Mouse (Mus musculus): Measurements from ENCODE around the gene Zfp629. TPM values are rescaled to one million over a fixed set of nuclear protein-coding genes. Genes with fewer than 3 reads are reported as not detected.

The Zfp629 gene
- polyA plus RNA-seq, 1 experiment, result 4.9 TPM

DNA sequence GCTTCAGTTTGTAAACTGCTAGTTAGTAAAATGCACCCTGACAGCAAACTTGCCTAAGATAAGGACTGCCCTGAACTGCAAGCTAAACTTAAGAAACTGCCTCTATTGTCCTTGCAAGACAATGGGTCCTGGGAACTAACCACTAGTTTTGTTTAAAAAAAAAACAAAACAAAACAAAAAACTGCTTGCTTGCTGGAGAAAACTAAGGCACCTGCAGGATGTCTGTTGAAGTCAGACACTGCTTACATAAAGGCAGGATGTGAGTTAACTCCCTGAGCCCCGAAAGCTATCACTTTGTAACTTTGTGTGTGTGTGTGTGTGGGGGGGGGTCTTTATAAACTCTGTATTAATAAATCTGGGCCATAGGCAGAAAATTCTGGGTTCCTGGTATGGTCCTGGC lies 1.3 kb upstream of the Zfp629 start:
- Histone ChIP-seq H3K4me3 (ENCODE audit: extremely low read depth, insufficient read depth, insufficient read length) (no peak overlapping the region), H3K27ac (ENCODE audit: insufficient read depth, low read length) (no peak overlapping the region), H3K36me3 (ENCODE audit: control insufficient read depth, insufficient read depth, low read length) (peaks cover 2% of the 10 kb centered on the region), H3K4me1 (ENCODE audit: control insufficient read depth, insufficient read depth, insufficient read length) (peaks cover 7% of the 10 kb centered on the region), H3K27me3 (ENCODE audit: control insufficient read depth, insufficient read depth, low read length) (0 out of 2 replicates have a peak, but pooled peaks cover 3% of the 10 kb centered on the region)
- DNase-seq (ENCODE audit: low read depth in 1 of 2, low spot score in 2 of 2), result no peak
- 37% methylated on average over 1 of the region's 1 CpGs for WGBS
- no peak for TF ChIP-seq CTCF (IDR thresholded peaks at IDR 0.05; ENCODE audit: extremely low read depth, insufficient read depth, insufficient read length, insufficient replicate concordance)
- no peak for TF ChIP-seq POLR2A (IDR thresholded peaks at IDR 0.05; ENCODE audit: low read depth, low read length)

- H3K4me3 ChIP-seq (ENCODE audit: extremely low read depth, insufficient read depth, insufficient read length), result no peak overlapping the region
- peaks cover 7% of the 10 kb centered on the region for H3K36me3 ChIP-seq (ENCODE audit: control insufficient read depth, insufficient read depth, low read length)
- no peak overlapping the region for H3K27ac ChIP-seq (ENCODE audit: insufficient read depth, low read length)
- no peak for TF ChIP-seq POLR2A (IDR thresholded peaks at IDR 0.05; ENCODE audit: low read depth, low read length)
- no peak for TF ChIP-seq CTCF (IDR thresholded peaks at IDR 0.05; ENCODE audit: extremely low read depth, insufficient read depth, insufficient read length, insufficient replicate concordance)
- DNase-seq (ENCODE audit: low read depth in 1 of 2, low spot score in 2 of 2), result no peak
- 0 out of 2 replicates have a peak, but pooled peaks cover 3% of the 10 kb centered on the region for H3K27me3 ChIP-seq (ENCODE audit: control insufficient read depth, insufficient read depth, low read length)
- peaks cover 7% of the 10 kb centered on the region for H3K4me1 ChIP-seq (ENCODE audit: control insufficient read depth, insufficient read depth, insufficient read length)
- 61% methylated on average over 1 of the region's 1 CpGs for WGBS
Measured at GRCm38 (mm10) chr7:127616336-127616735, 739 bp upstream of the Zfp629 start.

GRCm38 (mm10) chr7:127614511-127614890 lies 1.1 kb downstream of the Zfp629 start:
- peak in 1 of 2 experiments; percentile 31 for DNase-seq (ENCODE audit: low read depth in 1 of 2, low spot score in 2 of 2)
- no peak for TF ChIP-seq CTCF (IDR thresholded peaks at IDR 0.05; ENCODE audit: extremely low read depth, insufficient read depth, insufficient read length, insufficient replicate concordance)
- TF ChIP-seq POLR2A (IDR thresholded peaks at IDR 0.05; ENCODE audit: low read depth, low read length), result no peak
- 2% methylated on average over 43 of the region's 44 CpGs for WGBS
- Histone ChIP-seq H3K4me3 (ENCODE audit: extremely low read depth, insufficient read depth, insufficient read length) (peak overlapping the region; percentile 85), H3K27ac (ENCODE audit: insufficient read depth, low read length) (no peak overlapping the region), H3K4me1 (ENCODE audit: control insufficient read depth, insufficient read depth, insufficient read length) (peaks cover 7% of the 10 kb centered on the region), H3K36me3 (ENCODE audit: control insufficient read depth, insufficient read depth, low read length) (peaks cover 11% of the 10 kb centered on the region), H3K27me3 (ENCODE audit: control insufficient read depth, insufficient read depth, low read length) (0 out of 2 replicates have a peak, but pooled peaks cover 3% of the 10 kb centered on the region)

GRCm38 (mm10) chr7:127614091-127614490 lies 1.5 kb downstream of the Zfp629 start:
- Histone ChIP-seq H3K27me3 (ENCODE audit: control insufficient read depth, insufficient read depth, low read length) (0 out of 2 replicates have a peak, but pooled peaks cover 3% of the 10 kb centered on the region), H3K4me3 (ENCODE audit: extremely low read depth, insufficient read depth, insufficient read length) (peak overlapping the region; percentile 85; the same call in 1 of the 2 replicates), H3K36me3 (ENCODE audit: control insufficient read depth, insufficient read depth, low read length) (peaks cover 11% of the 10 kb centered on the region), H3K27ac (ENCODE audit: insufficient read depth, low read length) (no peak overlapping the region), H3K4me1 (ENCODE audit: control insufficient read depth, insufficient read depth, insufficient read length) (peaks cover 7% of the 10 kb centered on the region)
- DNase-seq (ENCODE audit: low read depth in 1 of 2, low spot score in 2 of 2), result no peak
- TF ChIP-seq POLR2A (IDR thresholded peaks at IDR 0.05; ENCODE audit: low read depth, low read length) (no peak), CTCF (IDR thresholded peaks at IDR 0.05; ENCODE audit: extremely low read depth, insufficient read depth, insufficient read length, insufficient replicate concordance) (no peak)
- 45% methylated on average over 8 of the region's 8 CpGs for WGBS

GRCm38 (mm10) chr7:127613501-127613900 lies 2.1 kb downstream of the Zfp629 start:
- DNase-seq (ENCODE audit: low read depth in 1 of 2, low spot score in 2 of 2), result no peak

DNA sequence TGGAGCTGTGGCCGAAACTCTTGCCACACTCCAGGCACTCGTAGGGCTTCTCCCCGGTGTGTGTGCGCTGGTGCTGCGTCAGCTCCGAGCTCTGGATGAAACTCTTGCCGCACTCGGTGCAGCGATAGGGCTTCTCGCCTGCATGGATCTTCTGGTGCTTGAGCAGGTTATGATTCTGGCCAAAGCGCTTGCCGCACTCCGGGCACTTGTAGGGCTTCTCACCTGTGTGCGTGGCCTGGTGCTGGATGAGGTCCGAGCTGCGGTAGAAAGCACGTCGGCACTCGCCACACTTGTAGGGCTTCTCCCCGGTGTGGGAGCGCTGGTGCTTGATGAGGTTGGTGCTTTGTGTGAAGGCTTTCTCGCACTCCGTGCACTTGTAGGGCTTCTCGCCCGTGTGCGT lies 4.0 kb downstream of the Zfp629 start:
- no peak for DNase-seq (ENCODE audit: low read depth in 1 of 2, low spot score in 2 of 2)
- H3K4me1 ChIP-seq (ENCODE audit: control insufficient read depth, insufficient read depth, insufficient read length), result peaks cover 7% of the 10 kb centered on the region
- no peak overlapping the region for H3K27ac ChIP-seq (ENCODE audit: insufficient read depth, low read length)
- H3K4me3 ChIP-seq (ENCODE audit: extremely low read depth, insufficient read depth, insufficient read length), result no peak overlapping the region
- TF ChIP-seq CTCF (IDR thresholded peaks at IDR 0.05; ENCODE audit: extremely low read depth, insufficient read depth, insufficient read length, insufficient replicate concordance), result no peak
- no peak for TF ChIP-seq POLR2A (IDR thresholded peaks at IDR 0.05; ENCODE audit: low read depth, low read length)
- WGBS, result 97% methylated on average over 26 of the region's 26 CpGs
- 0 out of 2 replicates have a peak, but pooled peaks cover 3% of the 10 kb centered on the region for H3K27me3 ChIP-seq (ENCODE audit: control insufficient read depth, insufficient read depth, low read length)
- H3K36me3 ChIP-seq (ENCODE audit: control insufficient read depth, insufficient read depth, low read length), result peaks cover 11% of the 10 kb centered on the region

More at GRCm38 (mm10) chr7:127613501-127613900, 2.1 kb downstream of the Zfp629 start:
- Histone ChIP-seq H3K27ac (ENCODE audit: insufficient read depth, low read length) (no peak overlapping the region), H3K36me3 (ENCODE audit: control insufficient read depth, insufficient read depth, low read length) (peaks cover 11% of the 10 kb centered on the region), H3K4me1 (ENCODE audit: control insufficient read depth, insufficient read depth, insufficient read length) (peaks cover 7% of the 10 kb centered on the region), H3K4me3 (ENCODE audit: extremely low read depth, insufficient read depth, insufficient read length) (no peak overlapping the region), H3K27me3 (ENCODE audit: control insufficient read depth, insufficient read depth, low read length) (0 out of 2 replicates have a peak, but pooled peaks cover 3% of the 10 kb centered on the region)
- TF ChIP-seq POLR2A (IDR thresholded peaks at IDR 0.05; ENCODE audit: low read depth, low read length) (no peak), CTCF (IDR thresholded peaks at IDR 0.05; ENCODE audit: extremely low read depth, insufficient read depth, insufficient read length, insufficient replicate concordance) (no peak)
- WGBS, result 93% methylated on average over 8 of the region's 8 CpGs

GRCm38 (mm10) chr7:127611011-127611410 lies 4.6 kb downstream of the Zfp629 start:
- Histone ChIP-seq H3K36me3 (ENCODE audit: control insufficient read depth, insufficient read depth, low read length) (peaks cover 11% of the 10 kb centered on the region), H3K27ac (ENCODE audit: insufficient read depth, low read length) (no peak overlapping the region), H3K4me3 (ENCODE audit: extremely low read depth, insufficient read depth, insufficient read length) (no peak overlapping the region), H3K27me3 (ENCODE audit: control insufficient read depth, insufficient read depth, low read length) (0 out of 2 replicates have a peak, but pooled peaks cover 3% of the 10 kb centered on the region), H3K4me1 (ENCODE audit: control insufficient read depth, insufficient read depth, insufficient read length) (peaks cover 7% of the 10 kb centered on the region)
- WGBS, result 95% methylated on average over 29 of the region's 29 CpGs
- no peak for TF ChIP-seq CTCF (IDR thresholded peaks at IDR 0.05; ENCODE audit: extremely low read depth, insufficient read depth, insufficient read length, insufficient replicate concordance)
- TF ChIP-seq POLR2A (IDR thresholded peaks at IDR 0.05; ENCODE audit: low read depth, low read length), result no peak
- no peak for DNase-seq (ENCODE audit: low read depth in 1 of 2, low spot score in 2 of 2)

Measured in spleen, adult 2 months (tissue).